Mouse (Mus musculus) liver, embryonic 18 days (tissue): ENCODE measurements around the gene Pold1. TPM values are rescaled to one million over a fixed set of nuclear protein-coding genes. Genes with fewer than 3 reads are reported as not detected.

Source experiments
- polyA plus RNA-seq: library from polyadenylated mRNA; depleted of rRNA; stranded (reverse); fragments of >200 nt; gene quantifications from 2 replicates; pipeline ENCODE4 v1.2.3, GENCODE M21; 2012; rRNA removed

Pold1 gene
- 24.7 and 28.8 TPM in 2 replicates for polyA plus RNA-seq

GRCm38 (mm10) chr7:44548497-44549087, at the start of gene Pold1:
TSS of gene Pold1 (minus strand) at chr7:44548849.

GRCm38 (mm10) chr7:44590402-44591347, 42.0 kb upstream of the Pold1 start, which contains the start of gene Kcnc3:
TSS of gene Kcnc3 (plus strand) at chr7:44590664.

DNA sequence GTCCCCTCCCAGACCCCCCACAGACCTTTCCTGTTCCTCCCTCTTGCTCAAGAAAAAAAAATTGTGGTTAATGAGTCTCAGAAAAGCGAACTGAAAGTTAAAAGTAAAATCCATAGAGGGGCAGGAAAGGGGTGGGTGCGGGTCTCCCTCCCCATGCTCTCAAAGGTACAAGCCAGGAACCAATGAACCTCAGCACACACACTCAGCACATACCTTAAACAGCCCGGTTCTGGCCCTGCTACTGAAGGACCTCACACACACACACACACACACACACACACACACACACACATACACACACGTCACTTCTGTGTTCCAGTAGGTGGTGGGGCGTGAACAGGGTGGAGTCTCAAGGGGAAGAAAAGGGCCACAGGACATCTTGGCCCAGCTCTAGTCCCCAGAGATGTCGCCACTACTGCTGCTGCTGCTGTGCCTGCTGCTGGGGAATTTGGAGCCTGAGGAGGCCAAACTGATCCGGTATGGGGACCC, 23.6 kb upstream of the Pold1 start, which contains the start of gene Napsa:
Napsa (plus strand) TSS at position 168 of the 489 bp plus-strand sequence.

GRCm38 (mm10) chr7:44553826-44554225, 5.2 kb upstream of the Pold1 start, which contains the start of gene Nr1h2:
TSS of gene Nr1h2 (minus strand) at chr7:44553951.

DNA sequence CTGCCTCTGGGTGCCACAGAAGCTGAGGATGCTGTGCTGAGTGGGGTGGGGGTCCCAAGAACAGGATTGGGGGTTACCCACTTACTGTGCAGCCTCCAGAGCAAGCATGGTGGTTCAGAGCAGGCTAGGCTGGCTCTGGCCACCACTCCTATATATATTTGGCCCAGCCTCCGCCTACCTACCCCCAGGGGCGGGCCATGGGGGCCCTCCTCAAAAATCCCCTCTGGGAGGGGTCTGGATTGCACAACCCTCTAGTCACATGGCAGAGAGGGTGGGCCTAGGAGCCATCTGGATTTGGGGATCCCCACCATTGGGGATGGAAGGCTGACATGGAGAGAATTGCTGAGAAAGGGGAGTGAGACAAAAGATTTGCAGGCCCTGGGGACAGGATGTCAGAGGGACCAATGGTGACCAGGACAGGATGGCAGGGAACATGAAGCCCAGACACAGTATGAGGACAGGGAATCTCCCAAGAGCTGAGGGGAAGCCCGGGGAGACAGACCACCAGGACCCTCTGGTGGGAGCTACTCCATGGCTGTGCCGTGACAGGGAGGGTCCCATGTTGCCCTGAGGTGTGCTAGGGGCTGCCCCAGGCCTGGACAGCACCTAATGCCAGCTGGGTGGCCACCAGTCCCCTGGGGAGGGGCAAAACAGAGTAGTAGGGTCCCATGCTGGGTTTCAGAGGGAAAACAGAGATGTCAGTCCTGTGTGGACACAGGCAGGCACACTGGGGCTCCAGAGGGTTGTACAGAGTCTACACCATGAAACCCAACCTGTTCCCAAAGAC, 16.5 kb downstream of the Pold1 start, which contains the start of gene Spib:
Spib (minus strand) TSS at position 126 of the 787 bp plus-strand sequence.

DNA sequence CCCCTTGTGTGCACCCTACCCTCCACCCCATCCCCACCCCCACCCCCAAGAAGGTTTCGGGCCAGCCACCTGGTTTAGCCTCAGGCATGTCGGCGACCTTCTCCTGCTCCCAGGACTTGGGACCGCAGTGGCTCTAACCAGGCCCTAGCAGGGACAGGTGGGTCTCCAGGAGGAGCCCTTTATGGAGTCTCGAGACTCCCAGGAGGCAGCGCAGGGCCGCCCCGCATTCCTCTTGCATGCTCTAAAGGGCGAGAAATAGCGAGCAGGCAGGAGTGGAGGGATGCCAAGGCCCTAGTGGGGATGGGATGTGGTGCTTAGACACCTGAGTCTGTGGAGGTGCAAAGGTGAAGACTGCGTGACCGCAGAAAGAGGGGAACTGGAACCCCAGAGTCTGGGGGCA, 24.1 kb downstream of the Pold1 start, which contains the start of gene Mybpc2:
Mybpc2 (minus strand) TSS at position 155 of the 400 bp plus-strand sequence.

DNA sequence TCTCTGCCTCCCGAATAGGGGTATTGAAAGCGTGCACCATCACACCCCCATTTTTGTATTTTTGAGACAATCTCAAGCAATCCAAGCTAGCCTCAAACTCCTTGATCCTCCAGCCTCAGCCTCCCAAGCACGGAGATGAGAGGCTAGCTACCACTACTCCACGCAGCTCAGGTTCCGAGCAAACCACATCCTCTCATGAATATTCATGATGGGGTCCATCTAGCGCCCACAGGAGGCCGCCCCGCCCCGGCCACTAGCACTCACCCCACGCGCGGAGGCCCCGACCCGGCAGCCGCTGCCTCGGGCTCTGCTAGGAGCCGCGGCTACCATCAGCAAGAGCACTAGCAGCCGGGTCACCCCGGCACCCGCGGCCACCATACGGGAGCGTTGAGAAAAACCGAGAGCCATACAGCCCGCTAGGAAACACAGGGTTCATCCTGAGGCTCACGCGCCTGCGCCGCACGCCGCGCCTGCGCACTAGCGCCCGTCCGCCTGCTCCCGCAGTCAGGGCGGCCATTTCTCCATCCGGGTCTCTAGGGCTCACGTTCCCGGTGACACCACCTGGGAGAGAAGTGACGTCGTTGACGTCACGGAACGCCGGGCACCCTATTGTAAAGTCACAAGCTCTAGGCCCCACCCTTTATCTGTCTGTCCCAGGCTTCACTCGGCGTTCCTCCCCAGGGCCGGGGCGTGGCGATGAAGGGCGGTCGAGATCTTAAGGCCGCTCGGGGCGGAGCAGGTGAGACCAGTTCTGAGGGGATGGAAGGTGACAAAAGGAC, 52.5 kb downstream of the Pold1 start, which contains the start of the genes Emc10 and Fam71e1:
Emc10 (minus strand) TSS at position 538 of the 779 bp plus-strand sequence.
Fam71e1 (plus strand) TSS at position 590 of the 779 bp plus-strand sequence.

Other genes starting within 250 kb of the Pold1 start
- 0.78 and 0.94 TPM in 2 replicates for gene Clec11a, start 241.9 kb downstream of the Pold1 start, polyA plus RNA-seq
- gene Shank1, start 238.6 kb downstream of the Pold1 start, polyA plus RNA-seq = 0.02 and 0.04 TPM in 2 replicates
- 0.02 and 0.04 TPM in 2 replicates for gene Syt3, start 164.7 kb downstream of the Pold1 start, polyA plus RNA-seq
- gene 1700008O03Rik, start 163.0 kb downstream of the Pold1 start, polyA plus RNA-seq = 0.19 and 0.22 TPM in 2 replicates
- 0.02 TPM in 1 of 2 replicates, not detected in the other for gene Lrrc4b, start 119.8 kb downstream of the Pold1 start, polyA plus RNA-seq
- gene Aspdh, start 83.5 kb downstream of the Pold1 start, polyA plus RNA-seq = 52.0 and 53.0 TPM in 2 replicates
- gene Josd2, start 80.9 kb downstream of the Pold1 start, polyA plus RNA-seq = 121 and 139 TPM in 2 replicates
- gene Emc10, start 52.3 kb downstream of the Pold1 start, polyA plus RNA-seq = 45.3 and 47.9 TPM in 2 replicates
- 1.9 and 2.3 TPM in 2 replicates for gene Fam71e1, start 52.3 kb downstream of the Pold1 start, polyA plus RNA-seq
- 0.13 and 0.14 TPM in 2 replicates for gene Mybpc2, start 24.2 kb downstream of the Pold1 start, polyA plus RNA-seq
- 4.1 and 5.5 TPM in 2 replicates for gene Spib, start 16.8 kb downstream of the Pold1 start, polyA plus RNA-seq
- 32.8 and 37.0 TPM in 2 replicates for gene Nr1h2, start 5.1 kb upstream of the Pold1 start, polyA plus RNA-seq
- gene Napsa, start 23.5 kb upstream of the Pold1 start, polyA plus RNA-seq = 12.1 and 13.7 TPM in 2 replicates
- gene Kcnc3, start 41.8 kb upstream of the Pold1 start, polyA plus RNA-seq = 0.36 TPM in 2 replicates
- gene Myh14, start 122.0 kb upstream of the Pold1 start, polyA plus RNA-seq = 0.77 and 0.95 TPM in 2 replicates
- gene Izumo2, start 159.9 kb upstream of the Pold1 start, polyA plus RNA-seq = not detected in 2 replicates
- gene Vrk3, start 199.6 kb upstream of the Pold1 start, polyA plus RNA-seq = 18.9 and 21.4 TPM in 2 replicates
- gene Zfp473, start 202.2 kb upstream of the Pold1 start, polyA plus RNA-seq = 0.48 and 0.58 TPM in 2 replicates